Mouse (Mus musculus) layer of hippocampus, adult 6 months (tissue): ENCODE results near the gene Fabp2. TPM values are rescaled to one million over a fixed set of nuclear protein-coding genes. Genes with fewer than 3 reads are reported as not detected.

Source experiments
- long read RNA-seq, 2 experiments: library from polyadenylated mRNA; unstranded; transcript quantifications; one replicate each; pipeline ENCODE4 v2.0.0; 2019 to 2020
- polyA plus RNA-seq: library from polyadenylated mRNA; unstranded; fragments of <200 nt; fragmentation: Nextera tagmentation; gene quantifications from 2 replicates; pipeline ENCODE4 v1.2.3, GENCODE M21; 2021

Gene Fabp2
- not detected in 2 replicates for polyA plus RNA-seq
- long read RNA-seq, experiment 1: 0 reads
- long read RNA-seq, experiment 2: 0 reads

DNA sequence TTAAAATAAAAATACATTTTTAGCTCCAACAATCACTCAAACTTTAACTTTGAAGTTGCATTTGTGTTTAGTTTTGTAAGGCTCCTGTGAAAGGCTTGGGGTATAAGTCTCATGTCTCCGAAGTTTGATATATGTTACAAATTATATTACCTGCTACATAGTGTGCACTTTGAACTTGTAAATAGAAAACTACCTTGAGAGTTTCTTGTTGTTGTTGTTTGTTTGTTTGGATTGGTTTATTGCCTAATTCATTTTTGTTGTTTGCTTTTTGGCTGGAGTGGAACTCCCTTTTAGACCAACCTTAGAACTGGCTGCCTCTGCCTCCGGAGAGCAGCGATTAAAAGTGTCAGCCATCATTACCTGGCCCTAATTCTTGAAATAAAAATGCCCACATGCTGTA lies at the start of gene Fabp2:
Gene Fabp2 (plus strand): TSS at position 301 of the 400 bp plus-strand sequence.

DNA sequence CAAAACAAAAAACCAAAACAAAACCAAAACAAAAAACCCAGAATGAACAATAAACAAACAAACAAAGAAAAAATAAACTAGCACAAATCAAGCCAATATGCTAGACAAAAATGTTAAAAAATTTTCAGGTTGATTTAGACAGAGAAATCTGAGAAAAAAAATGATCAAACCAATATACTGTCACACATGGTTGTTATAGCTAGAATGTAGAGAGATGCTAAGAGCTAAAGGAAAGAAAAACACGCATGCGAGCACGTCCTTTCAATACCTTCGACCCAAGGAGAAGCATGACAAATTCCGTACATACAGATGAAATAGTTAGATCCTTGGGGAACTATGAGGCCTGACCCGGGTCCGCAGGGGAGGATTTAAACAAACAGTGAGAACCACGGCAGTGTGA lies 24.4 kb downstream of the Fabp2 start, which contains the start of gene Gm10959:
Gene Gm10959 (minus strand): TSS at position 101 of the 400 bp plus-strand sequence.

DNA sequence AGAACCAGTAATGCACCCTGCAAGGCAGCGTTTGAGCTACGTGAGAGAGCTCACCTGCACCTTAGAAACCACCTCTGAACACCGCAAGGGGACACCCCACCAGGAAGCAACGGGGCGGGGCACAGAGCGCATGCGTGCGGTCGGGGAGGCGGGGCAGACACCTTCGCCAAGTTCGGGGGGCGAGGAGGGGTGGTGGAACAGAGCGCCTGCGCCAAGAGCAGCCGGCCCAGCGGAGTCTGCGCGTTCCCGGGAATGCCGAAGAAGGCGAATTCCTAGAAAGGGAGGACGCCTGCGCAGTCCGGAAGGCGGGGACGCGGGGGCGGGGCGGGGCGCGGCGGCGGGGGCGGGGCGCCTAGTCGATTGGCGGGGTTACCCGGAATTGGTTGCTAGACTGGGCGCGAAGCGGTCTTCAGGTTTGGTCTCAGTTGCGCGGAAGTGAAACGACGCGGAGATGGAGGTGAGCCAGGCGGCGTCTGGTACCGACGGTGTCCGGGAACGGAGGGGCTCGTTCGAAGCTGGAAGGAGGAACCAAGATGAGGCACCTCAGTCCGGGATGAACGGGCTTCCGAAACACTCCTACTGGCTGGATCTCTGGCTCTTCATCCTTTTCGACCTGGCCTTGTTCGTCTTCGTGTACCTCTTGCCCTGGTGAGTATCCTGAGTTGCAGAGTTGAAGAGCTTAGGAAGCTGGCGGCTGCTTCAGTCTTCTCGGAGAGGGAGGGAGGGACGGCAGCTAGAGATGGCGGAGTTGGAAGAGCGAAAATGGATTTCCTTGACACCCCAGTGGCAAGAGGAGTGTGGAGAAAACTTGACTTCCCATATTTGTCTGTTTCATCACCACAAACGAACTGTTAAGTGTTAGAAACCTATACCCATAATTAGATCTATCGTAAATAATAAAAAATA lies 29.4 kb downstream of the Fabp2 start, which contains the start of gene 1810037I17Rik:
Gene 1810037I17Rik (plus strand): TSS at position 195 of the 906 bp plus-strand sequence.

Other genes starting within 250 kb of the Fabp2 start
- gene Pde5a, start 166.1 kb upstream of the Fabp2 start, polyA plus RNA-seq: 0.33 and 0.38 TPM in 2 replicates
- gene Gm10959, start 24.3 kb downstream of the Fabp2 start, polyA plus RNA-seq: not detected in 2 replicates
- 160 and 194 TPM in 2 replicates for gene 1810037I17Rik, start 29.1 kb downstream of the Fabp2 start, polyA plus RNA-seq
- gene Usp53, start 89.4 kb downstream of the Fabp2 start, polyA plus RNA-seq: 6.1 and 7.0 TPM in 2 replicates
- gene Myoz2, start 139.9 kb downstream of the Fabp2 start, polyA plus RNA-seq: 0.54 and 0.95 TPM in 2 replicates